Mouse (Mus musculus): ENCODE measurements around the gene Vmn2r40. TPM values are rescaled to one million over a fixed set of nuclear protein-coding genes. Genes with fewer than 3 reads are reported as not detected.
"Not testable (repeated sequence)": the region's sequence is repeated elsewhere in the genome, so short reads cannot be mapped to it uniquely, and the experiment has no call there.

Gene Vmn2r40
- polyA plus RNA-seq (2015; fragmentation: Nextera tagmentation; extraction: Ambion mirVana): not detected in 2 replicates

DNA sequence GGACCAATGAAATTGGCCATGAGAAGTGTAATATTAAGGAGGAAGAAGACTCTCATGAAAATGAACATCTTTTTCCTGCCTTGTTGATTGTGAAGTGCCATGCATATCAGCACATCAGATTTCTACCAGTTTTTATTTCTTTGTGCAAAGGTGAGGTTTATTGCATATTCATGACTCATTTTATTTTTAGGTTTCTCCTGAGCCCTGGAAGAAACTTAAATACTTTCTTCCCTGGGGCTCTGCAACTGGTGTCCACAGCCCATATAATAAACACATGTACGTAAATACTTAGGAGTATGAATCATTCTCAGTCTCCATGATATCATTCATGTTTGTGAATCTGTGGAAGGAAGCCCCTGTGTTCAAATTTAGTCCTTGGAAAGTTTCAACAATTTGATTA is at the start of gene Vmn2r40:
Gene Vmn2r40, minus strand, starts transcription at position 101 of the 400 bp plus-strand sequence.
- H3K4me3 ChIP-seq; H3K4me2 ChIP-seq; H3K27ac ChIP-seq; ATAC-seq (replicated peaks; ENCODE audit: insufficient number of reproducible peaks, insufficient read depth, low FRiP score, low read depth); H3K4me1 ChIP-seq (replicated peaks); H3K36me3 ChIP-seq; H3K9ac ChIP-seq; H3K27me3 ChIP-seq; H3K9me3 ChIP-seq (replicated peaks): not testable (repeated sequence)
- no CpG with 5 or more reads among the region's 1 CpGs for WGBS

Other genes with a start within 250 kb of the Vmn2r40 start
- gene Vmn2r39, start 99.4 kb upstream of the Vmn2r40 start, polyA plus RNA-seq (2015; fragmentation: Nextera tagmentation; extraction: Ambion mirVana): not detected in 2 replicates
- not detected in 2 replicates for gene Vmn2r38, start 166.4 kb upstream of the Vmn2r40 start, polyA plus RNA-seq (2015; fragmentation: Nextera tagmentation; extraction: Ambion mirVana)